Mouse (Mus musculus): ENCODE data around the gene Lpxn. TPM values are rescaled to one million over a fixed set of nuclear protein-coding genes. Genes with fewer than 3 reads are reported as not detected.

The Lpxn gene
- polyA plus RNA-seq, 1 experiment from 2014 or later: 1.3 TPM

DNA sequence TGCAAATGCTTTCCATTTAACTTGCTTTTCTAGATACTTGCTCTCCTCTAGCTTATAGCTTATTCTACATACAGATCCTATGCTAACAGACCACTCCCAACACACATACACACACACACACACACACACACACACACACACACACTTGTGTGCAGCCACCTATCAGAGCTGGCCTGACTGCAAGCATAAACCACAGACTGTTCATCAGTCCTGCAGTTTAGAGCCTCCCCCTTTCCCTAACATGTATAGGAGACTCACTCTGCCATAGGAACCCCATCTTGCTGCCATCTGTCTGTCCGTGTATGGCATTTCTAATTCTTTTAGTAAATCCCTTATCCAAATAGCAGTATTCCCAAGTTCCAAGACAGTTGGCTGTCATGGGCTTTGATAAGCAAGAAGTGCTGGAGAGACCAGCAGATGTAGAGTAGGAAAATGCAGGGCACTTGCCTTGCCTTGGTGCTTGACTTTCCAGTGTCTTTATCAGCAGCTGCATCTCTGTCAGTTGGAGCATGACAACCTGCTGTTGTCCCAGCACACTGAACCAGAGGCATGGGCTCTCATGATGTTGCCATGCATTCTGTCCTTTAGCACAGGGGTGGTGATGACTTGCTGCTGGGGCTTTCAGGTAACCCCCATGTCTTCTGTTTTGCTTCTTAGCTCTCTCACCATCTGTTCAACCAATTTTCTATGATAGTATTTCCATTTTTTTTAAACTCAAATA is 16.8 kb downstream of the Lpxn start:
- WGBS: 68% methylated on average over 1 of the region's 1 CpGs

DNA sequence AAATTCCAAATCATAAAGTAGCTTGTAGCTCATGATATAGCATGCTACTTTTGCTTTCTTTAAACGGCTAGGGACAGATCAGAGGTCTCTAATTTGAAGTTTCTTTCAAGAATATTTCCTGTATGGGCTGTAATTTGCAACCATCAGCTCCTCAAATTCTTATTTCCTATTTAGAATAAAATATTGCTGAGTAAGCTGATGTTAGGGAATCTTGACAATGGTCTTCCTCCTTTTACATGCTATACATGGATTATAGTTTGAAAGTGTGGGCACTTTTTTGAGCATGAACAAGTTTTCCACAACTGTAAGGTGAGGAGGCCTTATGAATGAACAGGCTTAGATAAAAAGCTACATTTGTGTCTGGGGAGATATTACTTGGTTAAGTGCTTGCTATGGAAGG is 17.9 kb downstream of the Lpxn start:
- H3K27ac ChIP-seq: no peak overlapping the region
- WGBS: 92% methylated on average over 1 of the region's 1 CpGs
- no peak overlapping the region for H3K4me3 ChIP-seq (replicated peaks)
- H3K27me3 ChIP-seq: no peaks in the 10 kb centered on the region
- H3K9me3 ChIP-seq: no peaks in the 10 kb centered on the region
- H3K4me1 ChIP-seq (replicated peaks): no peaks in the 10 kb centered on the region
- H3K36me3 ChIP-seq: no peaks in the 10 kb centered on the region
- no peak for ATAC-seq
- no peak overlapping the region for H3K9ac ChIP-seq (replicated peaks)
- H3K4me2 ChIP-seq (replicated peaks): no peak overlapping the region

More for the DNA sequence above, 16.8 kb downstream of the Lpxn start:
- H3K27me3 ChIP-seq: no peaks in the 10 kb centered on the region
- no peaks in the 10 kb centered on the region for H3K4me1 ChIP-seq (replicated peaks)
- H3K27ac ChIP-seq: no peak overlapping the region
- no peak overlapping the region for H3K4me3 ChIP-seq (replicated peaks)
- no peaks in the 10 kb centered on the region for H3K36me3 ChIP-seq
- H3K9me3 ChIP-seq: no peaks in the 10 kb centered on the region
- no peak overlapping the region for H3K4me2 ChIP-seq (replicated peaks)
- ATAC-seq: no peak
- no peak overlapping the region for H3K9ac ChIP-seq (replicated peaks)

DNA sequence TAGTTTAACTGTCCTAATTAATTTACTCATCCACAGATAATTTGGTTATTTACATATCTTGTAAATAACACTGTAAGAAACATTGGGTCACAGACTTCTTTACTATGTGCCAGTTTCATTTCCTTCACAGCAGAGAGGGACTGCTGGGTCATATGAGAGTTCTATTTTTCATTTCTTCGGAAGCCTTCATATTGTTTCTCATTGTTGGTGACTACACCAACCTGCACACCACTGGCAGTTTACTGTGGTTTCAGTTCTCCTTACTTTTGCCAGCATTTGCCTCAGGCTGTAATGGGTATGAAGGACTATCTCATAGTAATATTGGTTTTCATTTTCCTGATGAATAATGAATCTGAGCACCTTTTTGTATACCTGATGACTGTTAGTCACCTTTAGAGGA is 22.5 kb downstream of the Lpxn start:
- no peaks in the 10 kb centered on the region for H3K36me3 ChIP-seq
- H3K4me2 ChIP-seq (replicated peaks): no peak overlapping the region
- H3K9me3 ChIP-seq: no peaks in the 10 kb centered on the region
- no peak for ATAC-seq
- WGBS: 92% methylated on average over 1 of the region's 1 CpGs
- H3K4me3 ChIP-seq (replicated peaks): no peak overlapping the region
- no peak overlapping the region for H3K9ac ChIP-seq (replicated peaks)
- no peaks in the 10 kb centered on the region for H3K4me1 ChIP-seq (replicated peaks)
- H3K27ac ChIP-seq: no peak overlapping the region
- H3K27me3 ChIP-seq: no peaks in the 10 kb centered on the region

DNA sequence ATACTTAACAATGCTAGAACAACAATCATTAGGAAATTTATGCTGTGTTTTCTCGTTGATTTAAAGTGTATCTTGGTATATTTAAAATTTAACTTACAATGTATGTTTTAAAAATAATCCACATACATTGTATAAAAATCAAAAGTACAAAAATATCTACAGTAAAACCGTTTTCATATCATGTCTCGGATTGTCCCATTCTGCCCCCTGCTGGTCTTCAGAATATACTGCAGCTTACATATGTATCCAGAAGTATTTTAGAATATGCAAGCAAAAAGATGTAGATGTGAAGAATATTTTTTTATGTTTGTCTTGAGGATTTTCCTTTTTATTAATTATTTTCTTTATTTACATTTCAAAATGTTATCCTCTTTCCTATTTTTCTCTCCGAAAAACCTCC is 24.4 kb downstream of the Lpxn start:
- no peaks in the 10 kb centered on the region for H3K36me3 ChIP-seq
- H3K9me3 ChIP-seq: no peaks in the 10 kb centered on the region
- no peak for ATAC-seq
- 29% methylated on average over 4 of the region's 4 CpGs for WGBS
- no peaks in the 10 kb centered on the region for H3K27me3 ChIP-seq
- no peak overlapping the region for H3K9ac ChIP-seq (replicated peaks)
- no peak overlapping the region for H3K4me3 ChIP-seq (replicated peaks)
- H3K27ac ChIP-seq: no peak overlapping the region
- no peaks in the 10 kb centered on the region for H3K4me1 ChIP-seq (replicated peaks)
- H3K4me2 ChIP-seq (replicated peaks): no peak overlapping the region

DNA sequence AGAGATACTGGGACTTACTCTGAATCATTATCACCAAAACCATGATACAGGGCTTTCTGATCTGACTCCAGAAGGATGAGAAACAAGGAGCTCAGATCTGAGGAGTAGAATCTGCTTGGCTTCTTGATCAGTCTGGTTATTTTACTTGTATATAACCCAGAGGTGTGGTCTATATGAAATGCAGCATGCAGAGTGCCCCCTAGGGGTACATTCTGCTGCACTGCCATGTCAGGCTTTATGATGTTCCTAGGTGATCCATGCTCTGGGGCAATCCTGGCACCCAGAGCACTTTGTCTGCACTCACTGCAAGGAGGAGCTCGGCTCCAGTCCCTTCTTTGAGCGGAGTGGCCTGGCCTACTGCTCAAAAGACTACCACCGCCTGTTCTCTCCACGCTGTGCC is 28.6 kb downstream of the Lpxn start:
- ATAC-seq: no peak
- H3K4me3 ChIP-seq (replicated peaks): no peak overlapping the region
- H3K36me3 ChIP-seq: no peaks in the 10 kb centered on the region
- H3K27ac ChIP-seq: no peak overlapping the region
- H3K27me3 ChIP-seq: no peaks in the 10 kb centered on the region
- no peak overlapping the region for H3K9ac ChIP-seq (replicated peaks)
- no peaks in the 10 kb centered on the region for H3K9me3 ChIP-seq
- H3K4me2 ChIP-seq (replicated peaks): no peak overlapping the region
- H3K4me1 ChIP-seq (replicated peaks): no peaks in the 10 kb centered on the region
- 75% methylated on average over 4 of the region's 4 CpGs for WGBS

DNA sequence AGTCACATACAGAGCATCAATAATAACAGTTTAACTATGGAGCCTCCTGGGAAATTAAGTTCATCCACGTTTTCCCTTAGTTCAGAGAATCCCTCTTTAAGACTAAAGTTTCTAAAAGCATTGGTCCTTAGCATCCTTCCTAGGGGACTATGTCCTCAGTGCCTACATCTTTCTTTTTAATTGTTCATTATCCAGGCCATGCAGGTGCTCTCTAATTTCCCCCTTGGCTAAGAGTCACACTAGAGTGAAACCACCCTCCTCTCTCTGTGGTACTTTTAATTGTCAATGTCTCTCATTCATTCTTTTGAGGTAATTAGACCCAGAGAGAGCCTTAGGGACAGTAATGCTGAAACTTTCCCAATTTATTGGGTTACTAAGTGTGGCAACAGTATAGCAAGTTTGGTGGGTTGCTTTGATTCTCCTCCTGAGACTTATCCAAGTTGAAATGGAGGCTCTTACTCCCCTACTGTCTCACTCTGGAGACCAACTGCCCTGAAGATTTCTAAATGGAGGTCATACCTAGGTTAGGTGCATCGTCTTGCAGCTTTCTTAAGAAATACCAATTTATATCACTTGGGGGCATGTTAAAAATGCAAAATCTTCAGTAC is 34.9 kb downstream of the Lpxn start:
- 79% methylated on average over 2 of the region's 2 CpGs for WGBS
- ATAC-seq: no peak
- no peak overlapping the region for H3K27ac ChIP-seq
- H3K36me3 ChIP-seq: no peaks in the 10 kb centered on the region
- no peaks in the 10 kb centered on the region for H3K4me1 ChIP-seq (replicated peaks)
- no peak overlapping the region for H3K4me3 ChIP-seq (replicated peaks)
- no peaks in the 10 kb centered on the region for H3K9me3 ChIP-seq
- H3K9ac ChIP-seq (replicated peaks): no peak overlapping the region
- H3K4me2 ChIP-seq (replicated peaks): no peak overlapping the region
- no peaks in the 10 kb centered on the region for H3K27me3 ChIP-seq

DNA sequence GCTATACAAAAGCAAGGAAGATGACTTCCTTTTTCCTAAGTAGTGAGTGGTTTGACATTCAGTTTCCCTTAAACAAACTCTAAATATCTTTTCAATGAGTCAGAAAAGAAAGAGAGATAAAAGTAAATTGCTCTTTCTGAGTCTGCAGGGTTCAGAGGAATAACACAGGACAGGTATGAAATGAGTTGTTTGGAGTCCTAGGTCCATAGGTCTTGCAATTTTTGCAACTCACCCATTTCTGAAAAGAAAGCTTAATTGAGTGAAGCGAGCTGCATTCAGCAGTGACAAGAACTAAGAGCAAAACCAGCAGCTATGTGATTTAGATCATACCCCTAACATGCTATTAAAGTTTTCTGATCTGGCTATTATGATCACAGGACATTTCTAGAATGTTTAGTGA is 35.6 kb downstream of the Lpxn start:
- Histone ChIP-seq H3K36me3 (no peaks in the 10 kb centered on the region), H3K4me2 (replicated peaks) (no peak overlapping the region), H3K9ac (replicated peaks) (no peak overlapping the region), H3K4me1 (replicated peaks) (no peaks in the 10 kb centered on the region), H3K4me3 (replicated peaks) (no peak overlapping the region), H3K27me3 (no peaks in the 10 kb centered on the region), H3K9me3 (no peaks in the 10 kb centered on the region), H3K27ac (no peak overlapping the region)
- no peak for ATAC-seq
- 91% methylated on average over 1 of the region's 1 CpGs for WGBS

DNA sequence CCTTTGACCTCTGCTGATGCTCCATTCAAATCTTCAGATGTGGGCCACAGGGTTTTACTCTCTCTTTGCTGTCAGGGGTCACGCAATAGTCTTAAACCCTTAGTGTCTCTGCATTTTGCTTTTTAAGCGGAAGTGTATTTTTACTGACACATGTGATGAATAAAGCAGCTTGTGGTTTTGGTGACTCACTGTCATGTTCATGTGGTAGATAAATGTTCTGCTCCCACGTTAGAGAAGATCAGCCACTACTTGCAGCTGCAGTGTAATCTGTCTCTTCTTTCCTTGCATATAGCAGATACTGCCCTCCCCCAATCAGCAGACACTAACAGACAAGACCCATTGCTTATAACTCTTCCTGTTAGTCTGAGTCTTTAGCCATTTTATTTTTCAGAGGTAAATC is 37.6 kb downstream of the Lpxn start:
- no peaks in the 10 kb centered on the region for H3K4me1 ChIP-seq (replicated peaks)
- H3K9ac ChIP-seq (replicated peaks): no peak overlapping the region
- H3K27ac ChIP-seq: no peak overlapping the region
- no peaks in the 10 kb centered on the region for H3K36me3 ChIP-seq
- H3K27me3 ChIP-seq: no peaks in the 10 kb centered on the region
- WGBS: 84% methylated on average over 3 of the region's 3 CpGs
- no peak overlapping the region for H3K4me3 ChIP-seq (replicated peaks)
- no peaks in the 10 kb centered on the region for H3K9me3 ChIP-seq
- no peak for ATAC-seq
- H3K4me2 ChIP-seq (replicated peaks): no peak overlapping the region

DNA sequence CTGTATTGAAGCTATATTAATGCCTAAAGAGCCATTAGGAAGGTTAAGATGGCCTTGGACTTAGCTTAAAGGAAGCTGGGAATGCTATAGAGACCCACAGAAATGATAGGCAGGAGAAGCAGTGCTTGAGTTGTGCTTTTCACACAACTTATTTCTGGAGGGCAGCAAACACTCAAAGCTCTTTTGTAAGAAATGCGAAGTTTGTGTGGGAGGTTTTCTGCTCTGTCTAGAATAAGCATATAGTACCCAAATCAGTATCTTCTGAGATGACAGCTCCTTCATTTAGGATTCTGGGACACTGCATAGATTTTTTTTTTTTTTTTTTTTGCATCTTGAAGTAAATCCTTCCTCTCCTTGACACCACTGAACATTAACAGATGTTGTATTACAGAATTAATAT is 42.5 kb downstream of the Lpxn start:
- H3K36me3 ChIP-seq: no peaks in the 10 kb centered on the region
- H3K27ac ChIP-seq: no peak overlapping the region
- H3K9ac ChIP-seq (replicated peaks): no peak overlapping the region
- H3K9me3 ChIP-seq: no peaks in the 10 kb centered on the region
- H3K4me2 ChIP-seq (replicated peaks): no peak overlapping the region
- 97% methylated on average over 1 of the region's 1 CpGs for WGBS
- H3K4me1 ChIP-seq (replicated peaks): no peaks in the 10 kb centered on the region
- no peaks in the 10 kb centered on the region for H3K27me3 ChIP-seq
- H3K4me3 ChIP-seq (replicated peaks): no peak overlapping the region
- ATAC-seq: no peak

DNA sequence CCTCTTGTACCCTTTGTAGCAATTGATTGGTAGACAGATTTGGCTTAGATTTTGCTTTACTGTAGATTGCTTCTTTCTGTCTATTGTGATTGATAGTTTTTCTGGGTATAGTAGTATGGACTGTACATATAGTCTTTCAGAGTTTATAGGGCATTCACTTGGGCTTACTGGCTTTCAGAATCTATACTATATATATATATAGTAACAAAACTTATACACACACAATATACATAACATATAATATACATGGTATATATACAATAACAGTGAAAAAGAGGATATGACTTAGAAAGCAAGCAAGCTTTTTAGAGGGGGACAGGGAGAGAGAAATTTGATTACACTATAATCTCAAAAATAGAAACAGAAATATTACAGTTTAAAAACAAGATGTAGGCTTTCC is 50.4 kb downstream of the Lpxn start, which contains the start of gene Gm5244:
Gm5244 (plus strand) TSS at position 301 of the 400 bp plus-strand sequence.
- no peak for ATAC-seq
- H3K4me2 ChIP-seq (replicated peaks): no peak within 1 kb of the TSS
- H3K4me1 ChIP-seq (replicated peaks): no peaks in the 10 kb centered on the region
- peaks cover 2% of the 10 kb centered on the region for H3K9me3 ChIP-seq
- no peak within 1 kb of the TSS for H3K9ac ChIP-seq (replicated peaks)
- H3K27ac ChIP-seq: no peak within 1 kb of the TSS
- no peak within 1 kb of the TSS for H3K4me3 ChIP-seq (replicated peaks)
- no peaks in the 10 kb centered on the region for H3K27me3 ChIP-seq
- no peaks in the 10 kb centered on the region for H3K36me3 ChIP-seq

DNA sequence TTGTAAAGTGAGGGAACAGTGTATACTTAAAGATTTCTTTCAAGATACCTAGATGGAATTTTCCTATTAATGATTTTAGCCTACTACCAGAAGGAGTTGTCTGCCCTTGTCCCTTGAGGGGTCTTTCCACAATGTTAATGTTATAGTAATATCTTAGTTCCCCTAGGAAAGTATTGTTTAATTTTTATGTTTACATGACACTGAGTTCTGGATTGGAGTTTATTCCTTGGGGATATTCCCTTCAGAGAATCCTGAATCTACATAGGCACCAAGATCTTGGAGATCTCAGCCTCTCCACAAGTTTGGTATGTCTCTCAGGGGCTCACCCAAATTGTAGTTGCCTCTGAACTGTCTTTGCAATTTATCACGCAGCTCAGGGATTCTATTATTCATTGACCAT is 61.0 kb downstream of the Lpxn start, which contains the start of gene Olfr1444:
Olfr1444 (plus strand) TSS at position 301 of the 400 bp plus-strand sequence.
- Histone ChIP-seq H3K9ac (replicated peaks) (no peak within 1 kb of the TSS), H3K4me1 (replicated peaks) (no peaks in the 10 kb centered on the region), H3K4me3 (replicated peaks) (no peak within 1 kb of the TSS), H3K27ac (no peak within 1 kb of the TSS), H3K27me3 (no peaks in the 10 kb centered on the region), H3K9me3 (peaks cover under 1% of the 10 kb centered on the region; the same call in 1 of the 2 replicates), H3K36me3 (no peaks in the 10 kb centered on the region), H3K4me2 (replicated peaks) (no peak within 1 kb of the TSS)
- 49% methylated on average over 1 of the region's 1 CpGs for WGBS
- ATAC-seq: no peak

Data from midbrain, embryonic 13.5 days (tissue).